Comparison of ENCODE assay signal across 20 mouse cellular contexts in the genomic region with DNA sequence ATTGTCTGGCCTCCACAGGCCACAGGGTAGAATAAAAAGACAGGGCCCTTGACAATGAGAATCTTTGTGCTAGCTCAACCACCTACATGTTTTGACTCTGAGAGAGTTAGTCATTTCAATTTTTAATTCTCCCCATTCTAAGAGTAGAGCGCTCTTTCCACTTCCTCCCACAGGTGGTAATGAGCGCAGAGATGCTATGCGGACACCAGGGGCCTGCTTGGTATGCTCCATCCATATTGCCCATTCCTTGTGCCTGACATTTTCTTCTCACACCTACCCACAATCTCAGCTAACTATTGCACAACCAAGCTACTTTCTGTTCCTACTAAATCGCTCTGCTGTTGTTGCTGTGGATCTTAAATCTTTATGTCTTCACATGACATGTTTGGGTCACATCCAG.
DNase-seq lines count a peak whose midpoint lies in the region; ATAC-seq and TF ChIP-seq lines count a peak whose summit lies in the region.
"Had no signal": no experiment of that assay in that cellular context is flagged by ENCODE, and none has a peak within 500 bp of the region (broad histone marks: within the 10 kb centered on the region; RNA-seq: fewer than 3 reads in every experiment).

No protein-coding gene starts in this region.

- H3K79me2 ChIP-seq in CH12.LX (replicated peaks; ENCODE audit: control insufficient read depth, extremely low read depth, insufficient read depth, poor library complexity, severe bottlenecking): no peaks in the 10 kb centered on the region

- H3K36me3 ChIP-seq in CH12.LX (replicated peaks in 1 of 2; ENCODE audit: control insufficient read depth in 1 of 2, insufficient read depth in 1 of 2, low read length in 1 of 2): peaks cover 0 to 22% of the 10 kb centered on the region in 2 experiments
- H3K36me3 ChIP-seq: hindbrain, embryonic 15.5 days; limb, embryonic 12.5 days; midbrain, embryonic 10.5 days; neural tube, embryonic 13.5 days had no signal

- peak; percentile 47; the same call in 1 of the 2 replicates for ATAC-seq in monocyte, adult 5-6 weeks (replicated peaks; ENCODE audit: insufficient number of reproducible peaks, low FRiP score, low TSS enrichment, poor library complexity, severe bottlenecking)

- in situ Hi-C loops in CH12.LX (cut with MboI; ENCODE audit: low pct_ligation_motif_present, low pct_unique_long_range_greater_than_20kb, low sequenced_read_pairs): loop anchor here (5.0 kb wide), 1 partner anchor 108 kb away; the partner anchor contains the start of gene Bhlhe40

- no peaks in the 10 kb centered on the region for H3K27me3 ChIP-seq in CH12.LX (replicated peaks)
- H3K27me3 ChIP-seq: heart, embryonic 12.5 days; hindbrain, embryonic 15.5 days; limb, embryonic 12.5 days; neural tube, embryonic 13.5 days had no signal

- H3K9me3 ChIP-seq in CH12.LX (replicated peaks; ENCODE audit: low read length): peaks cover 5% of the 10 kb centered on the region
- H3K9me3 ChIP-seq: forebrain, embryonic 10.5 days; heart, embryonic 12.5 days; hindbrain, embryonic 15.5 days; limb, embryonic 12.5 days; midbrain, embryonic 10.5 days; neural tube, embryonic 13.5 days had no signal

- no peak for TF ChIP-seq RAD21 in CH12.LX (IDR thresholded peaks at IDR 0.05; ENCODE audit: low read depth, low read length)

- no peak overlapping the region for H3K4me3 ChIP-seq in CH12.LX (replicated peaks in 1 of 3; ENCODE audit: low read depth in 2 of 3, low read length in 2 of 3, poor library complexity in 1 of 3)
- H3K4me3 ChIP-seq: forebrain, embryonic 10.5 days; heart, embryonic 12.5 days; hindbrain, embryonic 15.5 days; limb, embryonic 12.5 days; midbrain, embryonic 10.5 days; neural tube, embryonic 13.5 days had no signal

- peak; percentile 57 for DNase-seq in CD4-positive, CD25-positive, alpha-beta regulatory T cell, adult 2 months (ENCODE audit: low read depth, low spot score)
- no peak for DNase-seq in CH12.LX (ENCODE audit: extremely low read depth)
- peak; percentile 72 for DNase-seq in induced T-regulatory cell, adult 2 months (ENCODE audit: low read depth)
- no peak for DNase-seq in cerebellum, adult 11 months
- no peak for DNase-seq in retina, embryonic 14.5 days (ENCODE audit: low spot score)
- no peak for DNase-seq in heart, postnatal 4 days
- DNase-seq: adrenal gland, postnatal 14 days; cerebellum, adult 8-10 months; gastrocnemius, postnatal 36 days; kidney, adult 2 months; kidney, postnatal 36 days; layer of hippocampus, adult 9-11 months had no signal

- TF ChIP-seq POLR2A in CH12.LX (IDR thresholded peaks at IDR 0.05; ENCODE audit: low read depth, low read length): no peak

- TF ChIP-seq EP300 in CH12.LX (IDR thresholded peaks at IDR 0.05; ENCODE audit: low read length): no peak

- dilution Hi-C loops in CH12.LX (cut with MboI; ENCODE audit: extremely low pct_ligation_motif_present, extremely low pct_unique_long_range_greater_than_20kb, low sequenced_read_pairs): no loop called here

- TF ChIP-seq CTCF in CH12.LX (conservative IDR thresholded peaks at IDR 0.05 in 1 of 2, IDR thresholded peaks at IDR 0.05 in 1 of 2; ENCODE audit: low read depth in 2 of 2, low read length in 2 of 2): no peak

- H3K27ac ChIP-seq in CH12.LX (ENCODE audit: insufficient read depth, low read depth): peak overlapping the region; percentile 97
- H3K27ac ChIP-seq: forebrain, embryonic 10.5 days; hindbrain, embryonic 15.5 days; limb, embryonic 12.5 days; liver, embryonic 14.5 days; midbrain, embryonic 10.5 days; neural tube, embryonic 13.5 days had no signal

- H3K9ac ChIP-seq in CH12.LX (ENCODE audit: insufficient read depth, low read depth): no peak overlapping the region
- H3K9ac ChIP-seq: heart, embryonic 12.5 days; hindbrain, embryonic 15.5 days; limb, embryonic 12.5 days; liver, embryonic 14.5 days; neural tube, embryonic 13.5 days had no signal

- no peak overlapping the region for H3K4me2 ChIP-seq in CH12.LX (ENCODE audit: insufficient read depth, low read depth, poor library complexity, severe bottlenecking)
- H3K4me2 ChIP-seq: heart, embryonic 12.5 days; hindbrain, embryonic 15.5 days; limb, embryonic 12.5 days; neural tube, embryonic 13.5 days had no signal

- H3K4me1 ChIP-seq in CH12.LX (ENCODE audit: control insufficient read depth in 1 of 2, insufficient read depth in 2 of 2): peaks cover 45 to 82% of the 10 kb centered on the region in 2 experiments
- H3K4me1 ChIP-seq: forebrain, embryonic 10.5 days; heart, embryonic 12.5 days; hindbrain, embryonic 15.5 days; limb, embryonic 12.5 days; midbrain, embryonic 10.5 days; neural tube, embryonic 13.5 days had no signal

TF ChIP-seq in CH12.LX, 34 proteins besides CTCF, POLR2A, EP300 and RAD21:
- TF ChIP-seq KAT2A (IDR thresholded peaks at IDR 0.05; ENCODE audit: insufficient replicate concordance, low read length): no peak
- 0 out of 2 replicates have a peak, but pooled peaks have one; percentile 17 for TF ChIP-seq SIN3A (IDR thresholded peaks at IDR 0.05; ENCODE audit: low read length)
- no peak for TF ChIP-seq CHD1 (IDR thresholded peaks at IDR 0.05; ENCODE audit: low read depth, low read length)
- 0 out of 2 replicates have a peak, but pooled peaks have one; percentile 11 for TF ChIP-seq BHLHE40 (IDR thresholded peaks at IDR 0.05; ENCODE audit: low read depth, low read length)
- TF ChIP-seq ETS1 (conservative IDR thresholded peaks at IDR 0.05; ENCODE audit: low read depth, low read length): 0 out of 2 replicates have a peak, but pooled peaks have one; percentile 8

Comparison
In these comparisons a context has a peak if more than half of its experiments do, and no peak if none do; other contexts are left out.
1. DNase-seq: peak in CD4-positive, CD25-positive, alpha-beta regulatory T cell, adult 2 months (single experiment) and induced T-regulatory cell, adult 2 months (single experiment); none in CH12.LX (single experiment), cerebellum, adult 11 months (single experiment), retina, embryonic 14.5 days (single experiment) and heart, postnatal 4 days (single experiment).